Mouse (Mus musculus) right cerebral cortex, postnatal 25 days (tissue): Measurements from ENCODE around the gene Tom1l2.

Experiments
- DNase-seq: peaks from one replicate; pipeline ENCODE4 v3.0.0; 2022

Gene Tom1l2

GRCm38 (mm10) chr11:60302354-60303083 is 50.2 kb downstream of the Tom1l2 start:
- DNase-seq, result no peak

GRCm38 (mm10) chr11:60301588-60302208 is 51.0 kb downstream of the Tom1l2 start:
- no peak for DNase-seq

- no peak for DNase-seq
These were observed 52.4 kb downstream of the Tom1l2 start for GRCm38 (mm10) chr11:60300318-60300717.

- DNase-seq, result no peak
These were observed 54.9 kb downstream of the Tom1l2 start for GRCm38 (mm10) chr11:60297772-60298171.

GRCm38 (mm10) chr11:60294630-60295313 is 57.9 kb downstream of the Tom1l2 start:
- no peak for DNase-seq

- DNase-seq, result no peak
These were observed 58.7 kb downstream of the Tom1l2 start for GRCm38 (mm10) chr11:60293683-60294629.

GRCm38 (mm10) chr11:60292718-60293117 is 60.0 kb downstream of the Tom1l2 start:
- no peak for DNase-seq

GRCm38 (mm10) chr11:60288980-60289379 is 63.7 kb downstream of the Tom1l2 start:
- DNase-seq, result no peak

GRCm38 (mm10) chr11:60286311-60286710 is 66.4 kb downstream of the Tom1l2 start:
- DNase-seq, result peak; percentile 55

- DNase-seq, result no peak
These were observed 72.0 kb downstream of the Tom1l2 start for GRCm38 (mm10) chr11:60280429-60281414.

- DNase-seq, result no peak
These were observed 73.2 kb downstream of the Tom1l2 start for GRCm38 (mm10) chr11:60279483-60279882.

GRCm38 (mm10) chr11:60277771-60278170 is 74.9 kb downstream of the Tom1l2 start:
- no peak for DNase-seq

GRCm38 (mm10) chr11:60277164-60277740 is 75.5 kb downstream of the Tom1l2 start:
- DNase-seq, result no peak

GRCm38 (mm10) chr11:60276408-60277093 is 76.2 kb downstream of the Tom1l2 start:
- no peak for DNase-seq

GRCm38 (mm10) chr11:60273273-60273805 is 79.4 kb downstream of the Tom1l2 start:
- DNase-seq, result no peak

GRCm38 (mm10) chr11:60268563-60268962 is 84.1 kb downstream of the Tom1l2 start:
- DNase-seq, result no peak

GRCm38 (mm10) chr11:60265271-60265985 is 87.3 kb downstream of the Tom1l2 start:
- no peak for DNase-seq

- no peak for DNase-seq
These were observed 88.1 kb downstream of the Tom1l2 start for GRCm38 (mm10) chr11:60264651-60265050.

- no peak for DNase-seq
These were observed 90.3 kb downstream of the Tom1l2 start for GRCm38 (mm10) chr11:60262396-60262795.

GRCm38 (mm10) chr11:60260743-60261142 is 92.0 kb downstream of the Tom1l2 start:
- no peak for DNase-seq
